Mouse (Mus musculus): ENCODE data around the gene Wdr45b.
"Not testable (repeated sequence)": the region's sequence is repeated elsewhere in the genome, so short reads cannot be mapped to it uniquely, and the experiment has no call there.

The Wdr45b gene

GRCm38 (mm10) chr11:121328206-121328605, 26.0 kb downstream of the Wdr45b start:
- DNase-seq (ENCODE audit: low read depth, low spot score), result no peak

- DNase-seq (ENCODE audit: low read depth, low spot score), result no peak
Observed at GRCm38 (mm10) chr11:121326681-121327080, 27.6 kb downstream of the Wdr45b start.

- DNase-seq (ENCODE audit: low read depth, low spot score), result no peak
Observed at GRCm38 (mm10) chr11:121326034-121326433, 28.2 kb downstream of the Wdr45b start.

GRCm38 (mm10) chr11:121307712-121308111, 46.5 kb downstream of the Wdr45b start:
- not testable (repeated sequence) for DNase-seq (ENCODE audit: low read depth, low spot score)

GRCm38 (mm10) chr11:121306608-121307007, 47.6 kb downstream of the Wdr45b start:
- DNase-seq (ENCODE audit: low read depth, low spot score), result no peak

- no peak for DNase-seq (ENCODE audit: low read depth, low spot score)
Observed at GRCm38 (mm10) chr11:121305371-121305770, 48.9 kb downstream of the Wdr45b start.

GRCm38 (mm10) chr11:121300265-121300664, 54.0 kb downstream of the Wdr45b start:
- no peak for DNase-seq (ENCODE audit: low read depth, low spot score)

GRCm38 (mm10) chr11:121298493-121298892, 55.8 kb downstream of the Wdr45b start:
- DNase-seq (ENCODE audit: low read depth, low spot score), result no peak

GRCm38 (mm10) chr11:121294771-121295170, 59.5 kb downstream of the Wdr45b start:
- DNase-seq (ENCODE audit: low read depth, low spot score), result no peak

GRCm38 (mm10) chr11:121289859-121290258, 64.4 kb downstream of the Wdr45b start:
- no peak for DNase-seq (ENCODE audit: low read depth, low spot score)

- no peak for DNase-seq (ENCODE audit: low read depth, low spot score)
Observed at GRCm38 (mm10) chr11:121282911-121283310, 71.3 kb downstream of the Wdr45b start.

GRCm38 (mm10) chr11:121278011-121278410, 76.2 kb downstream of the Wdr45b start:
- no peak for DNase-seq (ENCODE audit: low read depth, low spot score)

- no peak for DNase-seq (ENCODE audit: low read depth, low spot score)
Observed at GRCm38 (mm10) chr11:121277516-121277915, 76.7 kb downstream of the Wdr45b start.

All from ES-CJ7 (cell line).